12 mouse cellular contexts compared by ENCODE assay signal in the genomic region with DNA sequence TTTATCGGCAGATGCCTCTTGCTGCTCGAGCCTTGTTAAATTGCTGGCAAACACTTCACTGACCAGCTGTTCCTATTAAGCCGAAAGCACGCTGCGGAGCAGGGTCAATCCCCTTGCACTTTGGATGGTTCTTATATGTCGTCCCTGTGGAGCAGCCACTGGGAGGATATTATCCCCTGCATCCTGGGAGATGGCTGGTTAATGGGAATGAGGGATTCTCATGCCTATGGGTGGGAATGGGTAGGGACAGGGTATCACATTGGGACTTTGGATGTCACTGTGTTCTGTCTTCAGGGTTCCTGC.
A peak's percentile ranks its signal among the peaks of the same experiment; 100 is the strongest.
DNase-seq lines count a peak whose midpoint lies in the region; ATAC-seq lines count a peak whose summit lies in the region.
"Had no signal": no experiment of that assay in that cellular context is flagged by ENCODE, and none has a peak within 500 bp of the region (broad histone marks: within the 10 kb centered on the region; RNA-seq: fewer than 3 reads in every experiment).

No protein-coding gene starts in this region.

- no peak for DNase-seq in lung, postnatal 25 days (ENCODE audit: low spot score)
- DNase-seq in hindbrain, embryonic 10.5 days (ENCODE audit: low spot score): peak; percentile 28
- DNase-seq in lung, postnatal 10 days: peak; percentile 57
- peak; percentile 81 for DNase-seq in retina, postnatal 1 day
- no peak for DNase-seq in right cerebral cortex, postnatal 25 days
- no peak for DNase-seq in ovary, postnatal 36 days (ENCODE audit: low spot score)
- DNase-seq: adrenal gland, adult 8-10 months; right cerebral cortex, adult 18-20 months; thymus, postnatal 4 days had no signal

- H3K4me1 ChIP-seq in lung, embryonic 15.5 days: peaks cover 15% of the 10 kb centered on the region; the same call in 1 of the 2 replicates
- H3K4me1 ChIP-seq in hindbrain, embryonic 10.5 days (replicated peaks): peaks cover 40% of the 10 kb centered on the region
- H3K4me1 ChIP-seq: heart, embryonic 13.5 days; liver, embryonic 15.5 days had no signal

- H3K36me3 ChIP-seq in lung, embryonic 15.5 days: no peaks in the 10 kb centered on the region
- H3K36me3 ChIP-seq in hindbrain, embryonic 10.5 days: no peaks in the 10 kb centered on the region
- H3K36me3 ChIP-seq: heart, embryonic 13.5 days; liver, embryonic 15.5 days had no signal

- no peak overlapping the region for H3K27ac ChIP-seq in lung, embryonic 15.5 days
- 0 out of 2 replicates have a peak overlapping the region, but pooled peaks have one; percentile 13 for H3K27ac ChIP-seq in hindbrain, embryonic 10.5 days
- H3K27ac ChIP-seq: heart, embryonic 13.5 days; liver, embryonic 15.5 days had no signal

- H3K9ac ChIP-seq in lung, embryonic 15.5 days: no peak overlapping the region
- H3K9ac ChIP-seq: heart, embryonic 13.5 days; liver, embryonic 15.5 days had no signal

- no peaks in the 10 kb centered on the region for H3K9me3 ChIP-seq in lung, embryonic 15.5 days
- H3K9me3 ChIP-seq in hindbrain, embryonic 10.5 days: no peaks in the 10 kb centered on the region
- H3K9me3 ChIP-seq: heart, embryonic 13.5 days; liver, embryonic 15.5 days had no signal

- WGBS in lung, embryonic 15.5 days: 25% methylated on average over 6 of the region's 6 CpGs
- 57% methylated on average over 6 of the region's 6 CpGs for WGBS in hindbrain, embryonic 10.5 days

- H3K27me3 ChIP-seq in lung, embryonic 15.5 days: no peaks in the 10 kb centered on the region
- no peaks in the 10 kb centered on the region for H3K27me3 ChIP-seq in hindbrain, embryonic 10.5 days (ENCODE audit: insufficient read depth, poor library complexity, severe bottlenecking)
- H3K27me3 ChIP-seq: liver, embryonic 15.5 days had no signal

- H3K4me2 ChIP-seq in lung, embryonic 15.5 days: no peak overlapping the region
- H3K4me2 ChIP-seq: heart, embryonic 13.5 days; liver, embryonic 15.5 days had no signal

- H3K4me3 ChIP-seq in lung, embryonic 15.5 days: no peak overlapping the region
- no peak overlapping the region for H3K4me3 ChIP-seq in hindbrain, embryonic 10.5 days
- H3K4me3 ChIP-seq: heart, embryonic 13.5 days; liver, embryonic 15.5 days had no signal

- peak; percentile 78; the same call in 1 of the 2 replicates for ATAC-seq in lung, embryonic 15.5 days (ENCODE audit: borderline replicate concordance, extremely low read depth, low FRiP score, low TSS enrichment)

Comparison
In these comparisons a context has a peak if more than half of its experiments do, and no peak if none do; other contexts are left out.
1. DNase-seq: peak in hindbrain, embryonic 10.5 days (single experiment), lung, postnatal 10 days (single experiment) and retina, postnatal 1 day (single experiment); none in lung, postnatal 25 days (single experiment), right cerebral cortex, postnatal 25 days (single experiment) and ovary, postnatal 36 days (single experiment).